Mouse (Mus musculus) kidney, adult 11 months (tissue): ENCODE results near the gene 1700034I23Rik.
"Not testable (repeated sequence)": the region's sequence is repeated elsewhere in the genome, so short reads cannot be mapped to it uniquely, and the experiment has no call there.

Source experiments
- DNase-seq: peaks from one replicate; pipeline ENCODE4 v3.0.0; 2022

1700034I23Rik gene

GRCm38 (mm10) chr3:40902443-40902842 is at the start of gene 1700034I23Rik:
Gene 1700034I23Rik, minus strand, starts transcription at chr3:40902543.
- DNase-seq, result not testable (repeated sequence)

GRCm38 (mm10) chr3:40951365-40951764 is 49.0 kb upstream of the 1700034I23Rik start:
- DNase-seq, result no peak

DNA sequence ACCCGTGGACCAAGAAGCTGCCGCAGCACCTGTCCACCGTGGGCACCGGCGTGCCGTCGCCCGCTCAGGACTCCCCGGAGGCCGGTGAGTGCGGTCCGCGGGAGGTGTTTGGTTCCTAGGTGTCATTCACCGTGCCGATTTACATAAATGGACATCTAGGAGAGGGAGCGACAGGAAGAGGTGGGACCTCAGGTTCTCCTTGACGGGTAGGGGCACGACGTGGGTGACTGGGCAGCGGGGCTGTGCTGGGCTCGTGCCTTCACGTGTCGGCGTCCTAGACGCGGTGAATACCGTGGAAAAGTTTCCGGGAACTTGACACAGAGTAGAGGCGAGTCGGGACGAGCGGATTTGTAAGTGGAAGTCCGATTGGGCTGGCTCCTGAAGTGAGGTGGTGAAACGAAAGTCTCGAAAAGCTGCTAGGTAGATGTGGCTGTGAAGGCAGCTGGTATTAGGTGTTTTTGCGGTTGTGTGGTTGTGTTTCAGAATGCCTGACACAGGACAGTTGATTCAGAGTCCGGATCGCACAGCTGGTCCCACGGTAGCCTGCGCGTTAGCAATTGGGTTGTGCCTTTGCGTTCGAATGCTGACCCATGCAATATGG is 48.4 kb upstream of the 1700034I23Rik start:
- peak; percentile 82 for DNase-seq

GRCm38 (mm10) chr3:40949903-40950600 is 47.7 kb upstream of the 1700034I23Rik start:
- peak; percentile 43 for DNase-seq

GRCm38 (mm10) chr3:40949170-40949902 is 47.0 kb upstream of the 1700034I23Rik start, which contains the start of gene Larp1b:
Gene Larp1b, plus strand, starts transcription at chr3:40949828.
- peak; percentile 99 for DNase-seq

GRCm38 (mm10) chr3:40939019-40939418 is 36.7 kb upstream of the 1700034I23Rik start:
- DNase-seq, result no peak

- no peak for DNase-seq
Measured at GRCm38 (mm10) chr3:40938592-40938991, 36.2 kb upstream of the 1700034I23Rik start.

GRCm38 (mm10) chr3:40938189-40938588 is 35.8 kb upstream of the 1700034I23Rik start:
- DNase-seq, result no peak

GRCm38 (mm10) chr3:40894336-40894735 is 8.0 kb downstream of the 1700034I23Rik start:
- DNase-seq, result not testable (repeated sequence)

DNA sequence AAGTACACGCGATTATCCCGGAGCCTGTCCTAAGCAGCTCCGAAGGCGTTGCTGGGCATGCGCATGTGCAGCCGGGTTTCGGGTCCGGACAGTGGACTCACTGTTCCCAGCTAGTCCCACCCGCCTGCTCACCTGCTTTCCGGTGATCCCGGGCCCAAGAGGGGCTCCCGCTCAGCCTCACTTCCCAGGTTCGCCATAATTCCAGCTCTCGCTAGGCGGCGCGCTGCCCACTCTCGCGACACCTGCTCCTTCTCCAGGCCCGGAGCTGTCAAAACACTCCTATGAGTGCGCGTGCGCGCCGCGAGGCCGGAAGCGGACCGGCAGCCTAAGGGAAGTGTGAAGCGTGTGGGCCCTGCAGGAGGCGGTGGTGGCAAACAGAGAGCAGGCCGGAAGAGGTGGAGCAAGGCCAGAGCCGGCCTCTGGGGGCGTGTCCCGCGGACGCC is 8.5 kb downstream of the 1700034I23Rik start:
- peak; percentile 100 for DNase-seq

DNA sequence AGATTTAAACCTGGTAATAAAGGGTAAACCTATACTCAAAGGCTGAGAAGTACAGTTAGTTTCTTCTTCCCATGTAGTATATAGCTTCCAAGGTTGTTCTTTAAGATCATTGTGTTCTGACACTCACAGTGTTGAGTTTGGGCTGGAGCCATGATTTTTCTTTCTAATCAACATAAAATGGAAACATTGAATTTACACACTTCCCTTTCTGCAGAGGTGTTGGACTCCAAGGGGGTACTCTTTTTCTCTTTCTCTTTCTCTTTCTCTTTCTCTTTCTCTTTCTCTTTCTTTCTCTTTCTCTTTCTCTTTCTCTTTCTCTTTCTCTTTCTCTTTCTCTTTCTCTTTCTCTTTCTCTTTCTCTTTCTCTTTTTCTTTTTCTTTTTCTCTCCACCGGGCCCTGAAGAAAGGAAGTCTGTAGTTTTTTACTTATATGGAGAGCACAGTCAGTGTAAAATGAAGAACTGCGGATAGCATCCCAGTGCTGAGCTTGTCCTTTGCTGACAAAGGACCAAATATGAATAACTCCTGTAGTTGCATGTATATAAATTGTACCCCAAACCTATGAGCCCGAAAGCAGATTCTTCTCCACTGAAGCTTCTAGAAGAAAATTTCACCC is 49.1 kb downstream of the 1700034I23Rik start:
- DNase-seq, result not testable (repeated sequence)
